ENCODE assay signal across 17 mouse cellular contexts in genomic region chr17:12757161-12757560, GRCm38 (mm10). TPM values are rescaled to one million over a fixed set of nuclear protein-coding genes. Genes with fewer than 3 reads are reported as not detected.
DNase-seq lines count a peak whose midpoint lies in the region; ATAC-seq lines count a peak whose summit lies in the region.
"Had no signal": no experiment of that assay in that cellular context is flagged by ENCODE, and none has a peak within 500 bp of the region (broad histone marks: within the 10 kb centered on the region; RNA-seq: fewer than 3 reads in every experiment).

No protein-coding gene starts in this region.

- H3K9me3 ChIP-seq in heart, embryonic 13.5 days: no peaks in the 10 kb centered on the region
- H3K9me3 ChIP-seq in heart, embryonic 10.5 days: no peaks in the 10 kb centered on the region
- H3K9me3 ChIP-seq in heart, embryonic 16.5 days (replicated peaks; ENCODE audit: control insufficient read depth, low read length): no peaks in the 10 kb centered on the region
- no peaks in the 10 kb centered on the region for H3K9me3 ChIP-seq in kidney, embryonic 15.5 days (replicated peaks)
- H3K9me3 ChIP-seq: forebrain, embryonic 15.5 days had no signal

- peak overlapping the region; percentile 87 for H3K27ac ChIP-seq in heart, embryonic 13.5 days (replicated peaks)
- H3K27ac ChIP-seq in heart, embryonic 10.5 days: no peak overlapping the region
- peak overlapping the region; percentile 72 for H3K27ac ChIP-seq in heart, embryonic 16.5 days (ENCODE audit: low read length)
- no peak overlapping the region for H3K27ac ChIP-seq in kidney, embryonic 15.5 days
- H3K27ac ChIP-seq: forebrain, embryonic 15.5 days; hindbrain, postnatal 0 days had no signal

- peak overlapping the region; percentile 76 for H3K9ac ChIP-seq in heart, embryonic 13.5 days
- peak overlapping the region; percentile 59 for H3K9ac ChIP-seq in heart, embryonic 16.5 days (ENCODE audit: low read length)
- H3K9ac ChIP-seq in kidney, embryonic 15.5 days: no peak overlapping the region
- H3K9ac ChIP-seq: forebrain, embryonic 15.5 days; liver, postnatal 0 days had no signal

- H3K4me1 ChIP-seq in heart, embryonic 13.5 days: peaks cover 100% of the 10 kb centered on the region
- peaks cover 80% of the 10 kb centered on the region for H3K4me1 ChIP-seq in heart, embryonic 10.5 days
- H3K4me1 ChIP-seq in heart, embryonic 16.5 days (ENCODE audit: control insufficient read depth, insufficient read depth, low read length): peaks cover 97% of the 10 kb centered on the region
- peaks cover 89% of the 10 kb centered on the region for H3K4me1 ChIP-seq in kidney, embryonic 15.5 days

- WGBS in heart, embryonic 13.5 days: 49% methylated on average over 6 of the region's 6 CpGs
- WGBS in heart, embryonic 10.5 days: 73% methylated on average over 6 of the region's 6 CpGs
- 30% methylated on average over 6 of the region's 6 CpGs for WGBS in heart, embryonic 16.5 days
- WGBS in kidney, embryonic 15.5 days: 71% methylated on average over 6 of the region's 6 CpGs

- no peak overlapping the region for H3K4me3 ChIP-seq in heart, embryonic 13.5 days
- no peak overlapping the region for H3K4me3 ChIP-seq in heart, embryonic 10.5 days
- H3K4me3 ChIP-seq in heart, embryonic 16.5 days (ENCODE audit: low read length): no peak overlapping the region
- no peak overlapping the region for H3K4me3 ChIP-seq in kidney, embryonic 15.5 days (replicated peaks)
- H3K4me3 ChIP-seq: erythroblast, embryonic 14.5 days; forebrain, embryonic 15.5 days had no signal

- H3K36me3 ChIP-seq in heart, embryonic 13.5 days: peaks cover 86% of the 10 kb centered on the region
- H3K36me3 ChIP-seq in heart, embryonic 10.5 days: peaks cover 76% of the 10 kb centered on the region
- peaks cover 15% of the 10 kb centered on the region for H3K36me3 ChIP-seq in heart, embryonic 16.5 days (ENCODE audit: control insufficient read depth, insufficient read depth)
- peaks cover 28% of the 10 kb centered on the region for H3K36me3 ChIP-seq in kidney, embryonic 15.5 days
- H3K36me3 ChIP-seq: forebrain, embryonic 15.5 days had no signal

- peak overlapping the region; percentile 76 for H3K4me2 ChIP-seq in heart, embryonic 13.5 days
- H3K4me2 ChIP-seq in heart, embryonic 16.5 days (ENCODE audit: low read depth, low read length): no peak overlapping the region; the same call in 1 of the 2 replicates
- no peak overlapping the region for H3K4me2 ChIP-seq in kidney, embryonic 15.5 days
- H3K4me2 ChIP-seq: forebrain, embryonic 15.5 days had no signal

- no peak for ATAC-seq in heart, embryonic 13.5 days (ENCODE audit: extremely low read depth, insufficient number of reproducible peaks, low FRiP score, low TSS enrichment)
- ATAC-seq in heart, embryonic 16.5 days (replicated peaks; ENCODE audit: extremely low read depth, insufficient read depth, low FRiP score): no peak
- ATAC-seq in kidney, embryonic 15.5 days (replicated peaks; ENCODE audit: low FRiP score): no peak
- ATAC-seq: forebrain, embryonic 15.5 days had no signal

- no peaks in the 10 kb centered on the region for H3K27me3 ChIP-seq in heart, embryonic 13.5 days (replicated peaks)
- H3K27me3 ChIP-seq in heart, embryonic 10.5 days (ENCODE audit: insufficient read depth, poor library complexity, severe bottlenecking): no peaks in the 10 kb centered on the region
- H3K27me3 ChIP-seq in heart, embryonic 16.5 days (ENCODE audit: control insufficient read depth, insufficient read depth, low read length): no peaks in the 10 kb centered on the region
- H3K27me3 ChIP-seq in kidney, embryonic 15.5 days: no peaks in the 10 kb centered on the region
- H3K27me3 ChIP-seq: forebrain, embryonic 15.5 days had no signal

- DNase-seq in cerebellum, adult 11-12 months: peak; percentile 72
- DNase-seq in cerebellum, postnatal 4 days (ENCODE audit: low spot score in 2 of 2): no peak
- no peak for DNase-seq in heart, embryonic 10.5 days (ENCODE audit: low spot score)
- peak; percentile 58 to 59 for DNase-seq in cerebellum, adult 18-20 months
- DNase-seq in lung, postnatal 25 days (ENCODE audit: low spot score): no peak
- DNase-seq: adrenal gland, adult 2 months; kidney, adult 18-20 months; kidney, postnatal 25 days; liver, postnatal 0 days; midbrain, embryonic 14.5 days; thymus, postnatal 4 days had no signal

RNA-seq across cellular contexts. Expression of gene Igf2r, which starts 12.3 kb away (rescaled TPM):
- 142 and 143 TPM in 2 replicates for polyA plus RNA-seq in heart, embryonic 13.5 days (2015; fragmentation: Nextera tagmentation; extraction: Ambion mirVana)
- 141 and 272 TPM in 2 replicates for polyA plus RNA-seq in heart, embryonic 10.5 days (2016; fragmentation: Nextera tagmentation; extraction: Ambion mirVana)
- polyA plus RNA-seq in heart, embryonic 16.5 days (2015; fragmentation: Nextera tagmentation; extraction: Ambion mirVana): 98.0 and 133 TPM in 2 replicates
- 30.1 and 34.6 TPM in 2 replicates for polyA plus RNA-seq in kidney, embryonic 15.5 days (2015; fragmentation: Nextera tagmentation; extraction: Ambion mirVana)

Comparison
In these comparisons a context has a peak if more than half of its experiments do, and no peak if none do; other contexts are left out.
1. DNase-seq: peak in cerebellum, adult 11-12 months (single experiment) and cerebellum, adult 18-20 months (2 of 2); none in cerebellum, postnatal 4 days (0 of 2), heart, embryonic 10.5 days (single experiment) and lung, postnatal 25 days (single experiment).
2. H3K27ac ChIP-seq: peak in heart, embryonic 13.5 days (single experiment) and heart, embryonic 16.5 days (single experiment); none in heart, embryonic 10.5 days (single experiment) and kidney, embryonic 15.5 days (single experiment).